Mouse (Mus musculus): ENCODE data around the gene Dlg2.

DNA sequence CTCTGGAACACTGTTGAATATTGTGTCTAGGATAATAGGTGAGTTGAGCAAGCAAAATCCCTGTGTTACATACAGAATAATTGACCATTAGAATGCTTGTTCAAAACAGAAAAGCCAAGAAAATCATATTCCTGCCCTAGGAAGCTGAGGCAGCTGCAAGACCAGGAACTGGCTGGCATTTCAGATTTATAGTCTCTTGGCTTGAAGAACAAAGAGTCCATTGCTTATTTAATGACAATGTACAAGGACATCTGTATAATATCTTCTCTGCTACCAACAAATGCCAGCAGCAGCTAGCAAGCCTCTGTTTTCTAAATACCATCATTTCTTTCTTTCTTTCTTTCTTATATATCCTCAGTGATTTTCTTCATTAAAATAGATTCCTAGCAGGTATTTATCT lies 1243.8 kb downstream of the Dlg2 start:
- TF ChIP-seq CTCF (IDR thresholded peaks at IDR 0.05; ENCODE audit: low read depth, low read length), result no peak
- no peak for TF ChIP-seq POLR2A (IDR thresholded peaks at IDR 0.05; ENCODE audit: insufficient read depth, low read length)

Measured in ES-Bruce4 (cell line).